Mouse (Mus musculus) myocyte (in vitro differentiated cells): ENCODE data around the gene Trpm5.

Source experiments
- CEBPB ChIP-seq: IDR thresholded peaks from 2 replicates; pipeline ENCODE4 v1.6.1; 2011; ENCODE audit warnings: mild to moderate bottlenecking, moderate library complexity; ENCODE audit not compliant: poor library complexity, insufficient read depth, severe bottlenecking
- MAX ChIP-seq: IDR thresholded peaks from one replicate; pipeline ENCODE4 v1.6.1; 2011; ENCODE audit warnings: low read depth, mild to moderate bottlenecking, control low read depth
- MYOD1 ChIP-seq, 3 experiments: IDR thresholded peaks; one replicate each; pipeline ENCODE4 v1.6.1; 2011; ENCODE audit warnings: control low read depth in 2 of 3, low read depth in 2 of 3, mild to moderate bottlenecking in 2 of 3, moderate library complexity in 1 of 3; ENCODE audit not compliant: insufficient read length in 2 of 3, control insufficient read depth in 1 of 3
- MYOG ChIP-seq, 3 experiments: IDR thresholded peaks; one replicate each; pipeline ENCODE4 v1.6.1; 2011; ENCODE audit warnings: control low read depth in 2 of 3, low read depth in 2 of 3, mild to moderate bottlenecking in 2 of 3; ENCODE audit not compliant: insufficient read length in 2 of 3, control insufficient read depth in 1 of 3, insufficient read depth in 1 of 3
- POLR2A ChIP-seq: IDR thresholded peaks from one replicate; pipeline ENCODE4 v1.6.1; 2011; ENCODE audit warnings: low read depth, mild to moderate bottlenecking, control low read depth, moderate library complexity; ENCODE audit not compliant: insufficient read length
- POLR2AphosphoS2 ChIP-seq: IDR thresholded peaks from one replicate; pipeline ENCODE4 v1.6.1; 2011; ENCODE audit warnings: low read depth, control low read depth; ENCODE audit not compliant: insufficient read length
- REST ChIP-seq: IDR thresholded peaks from one replicate; pipeline ENCODE4 v1.6.1; 2011; ENCODE audit warnings: mild to moderate bottlenecking, control low read depth, moderate library complexity; ENCODE audit not compliant: insufficient read depth, insufficient read length
- TCF12 ChIP-seq: IDR thresholded peaks from one replicate; pipeline ENCODE4 v1.6.1; 2011; ENCODE audit warnings: mild to moderate bottlenecking, control low read depth; ENCODE audit not compliant: poor library complexity, insufficient read depth, severe bottlenecking
- TCF3 ChIP-seq: IDR thresholded peaks from one replicate; pipeline ENCODE4 v1.6.1; 2011; ENCODE audit warnings: low read depth, control low read depth; ENCODE audit not compliant: insufficient read length
- USF1 ChIP-seq: IDR thresholded peaks from one replicate; pipeline ENCODE4 v1.6.1; 2011; ENCODE audit warnings: low read depth, mild to moderate bottlenecking, control low read depth, moderate library complexity

DNA sequence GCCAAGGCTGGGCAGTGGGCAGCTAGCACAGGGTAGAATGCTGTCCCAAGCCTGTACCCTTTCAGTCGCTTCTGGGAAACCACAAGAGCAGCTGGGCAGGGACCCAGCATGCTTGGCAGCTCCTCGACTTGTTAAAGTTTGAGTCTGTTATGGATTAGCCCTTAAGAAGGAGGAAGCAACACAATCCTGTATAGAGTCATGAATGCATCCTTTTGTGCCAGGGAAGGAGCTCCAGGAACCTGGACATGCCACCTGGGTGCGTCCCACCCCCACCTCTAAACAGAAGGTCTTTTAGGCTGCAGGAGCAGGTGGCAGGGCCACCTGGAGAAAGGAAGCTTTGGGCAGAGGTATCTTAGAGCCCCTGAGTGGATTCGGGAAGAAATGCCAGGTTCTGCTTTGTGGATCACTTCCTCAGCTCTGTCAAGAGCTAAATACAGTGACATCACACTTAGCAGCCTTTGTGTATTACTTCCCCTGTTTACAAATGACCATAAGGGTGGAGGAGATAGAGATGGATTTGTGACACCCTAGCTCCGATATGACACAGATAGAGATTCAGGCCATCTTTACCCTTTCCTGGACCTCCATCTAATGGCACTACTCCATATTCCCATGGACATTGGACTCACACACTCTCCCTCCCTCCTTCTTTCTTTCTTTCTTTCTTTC lies 35.1 kb downstream of the Trpm5 start:
- peak; percentile 18 for TF ChIP-seq POLR2AphosphoS2
- TF ChIP-seq POLR2A, result peak; percentile 11
- TF ChIP-seq MYOG (IDR thresholded peaks at IDR 0.05; ENCODE audit: control insufficient read depth in 1 of 3, insufficient read depth in 1 of 3, insufficient read length in 2 of 3, low read depth in 2 of 3), result peak in 2 of 3 experiments; percentile 14 to 78
- TF ChIP-seq TCF12, result peak; percentile 14
- TF ChIP-seq CEBPB, result no peak
- TF ChIP-seq USF1, result no peak
- TF ChIP-seq REST, result no peak
- TF ChIP-seq TCF3, result no peak
- peak in 1 of 3 experiments; percentile 66 for TF ChIP-seq MYOD1 (IDR thresholded peaks at IDR 0.05; ENCODE audit: control insufficient read depth in 1 of 3, insufficient read length in 2 of 3, low read depth in 2 of 3)
- no peak for TF ChIP-seq MAX
